Mouse (Mus musculus): ENCODE results near the gene Tdrd7. TPM values are rescaled to one million over a fixed set of nuclear protein-coding genes. Genes with fewer than 3 reads are reported as not detected.

The Tdrd7 gene
- total and polyA plus RNA-seq, 2 experiments from 2014 or later, result 24.1 to 28.0 TPM

- H3K36me3 ChIP-seq (ENCODE audit: insufficient read depth, low read length), result no peaks in the 10 kb centered on the region
- DNase-seq (ENCODE audit: low spot score) (no peak), ATAC-seq (ENCODE audit: low FRiP score) (no peak)
- H3K4me3 ChIP-seq (ENCODE audit: low read depth, low read length), result no peak overlapping the region
- WGBS, result 45% methylated on average over 2 of the region's 2 CpGs
- no peak overlapping the region for H3K9ac ChIP-seq (replicated peaks; ENCODE audit: low read length, poor library complexity, severe bottlenecking)
- H3K4me1 ChIP-seq (ENCODE audit: insufficient read depth, low read length), result no peaks in the 10 kb centered on the region
- no peak for TF ChIP-seq CTCF (IDR thresholded peaks at IDR 0.05)
- no peak overlapping the region for H3K27ac ChIP-seq (ENCODE audit: low read depth, low read length)
- H3K9me3 ChIP-seq (ENCODE audit: low read length), result no peaks in the 10 kb centered on the region
- no peak overlapping the region for H3K4me2 ChIP-seq (ENCODE audit: low read depth, low read length, poor library complexity, severe bottlenecking)
- no peaks in the 10 kb centered on the region for H3K27me3 ChIP-seq (ENCODE audit: insufficient read depth, low read length)
These were observed 14.8 kb downstream of the Tdrd7 start for GRCm38 (mm10) chr4:45979916-45980315.

DNA sequence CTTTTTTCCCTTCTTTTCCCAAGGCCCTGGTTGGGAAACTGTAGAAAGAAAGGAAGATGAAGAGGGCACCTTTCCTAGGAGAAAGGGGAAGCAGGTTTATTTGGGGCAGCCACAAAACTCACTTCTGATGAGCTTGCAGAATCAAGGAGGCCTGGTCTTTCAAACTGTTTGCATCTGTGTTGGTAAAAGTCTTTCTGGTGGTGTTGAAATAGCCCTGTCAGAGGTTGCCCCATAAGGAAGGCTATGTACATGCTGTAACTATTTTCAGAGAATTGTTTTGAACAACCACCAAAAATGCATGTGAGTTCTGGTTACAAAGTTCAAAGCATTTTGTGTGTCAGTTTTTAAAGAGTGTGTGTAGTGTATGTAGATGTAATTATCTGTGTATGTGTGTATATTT is 15.9 kb downstream of the Tdrd7 start:
- Histone ChIP-seq H3K4me3 (ENCODE audit: low read depth, low read length) (no peak overlapping the region), H3K4me1 (ENCODE audit: insufficient read depth, low read length) (no peaks in the 10 kb centered on the region), H3K4me2 (ENCODE audit: low read depth, low read length, poor library complexity, severe bottlenecking) (no peak overlapping the region), H3K9ac (replicated peaks; ENCODE audit: low read length, poor library complexity, severe bottlenecking) (no peak overlapping the region), H3K27me3 (ENCODE audit: insufficient read depth, low read length) (no peaks in the 10 kb centered on the region), H3K9me3 (ENCODE audit: low read length) (no peaks in the 10 kb centered on the region), H3K36me3 (ENCODE audit: insufficient read depth, low read length) (no peaks in the 10 kb centered on the region), H3K27ac (ENCODE audit: low read depth, low read length) (no peak overlapping the region)
- DNase-seq (ENCODE audit: low spot score), result no peak
- TF ChIP-seq CTCF (IDR thresholded peaks at IDR 0.05), result no peak
- ATAC-seq (ENCODE audit: low FRiP score), result no peak

GRCm38 (mm10) chr4:45990427-45991135 is 25.4 kb downstream of the Tdrd7 start:
- 77% methylated on average over 6 of the region's 6 CpGs for WGBS
- H3K4me1 ChIP-seq (ENCODE audit: insufficient read depth, low read length), result no peaks in the 10 kb centered on the region
- H3K4me2 ChIP-seq (ENCODE audit: low read depth, low read length, poor library complexity, severe bottlenecking), result no peak overlapping the region
- no peak for DNase-seq (ENCODE audit: low spot score)
- TF ChIP-seq CTCF (IDR thresholded peaks at IDR 0.05), result no peak
- no peak for ATAC-seq (ENCODE audit: low FRiP score)
- no peaks in the 10 kb centered on the region for H3K36me3 ChIP-seq (ENCODE audit: insufficient read depth, low read length)
- no peak overlapping the region for H3K4me3 ChIP-seq (ENCODE audit: low read depth, low read length)
- H3K9me3 ChIP-seq (ENCODE audit: low read length), result no peaks in the 10 kb centered on the region
- no peak overlapping the region for H3K9ac ChIP-seq (replicated peaks; ENCODE audit: low read length, poor library complexity, severe bottlenecking)
- no peaks in the 10 kb centered on the region for H3K27me3 ChIP-seq (ENCODE audit: insufficient read depth, low read length)
- no peak overlapping the region for H3K27ac ChIP-seq (ENCODE audit: low read depth, low read length)

DNA sequence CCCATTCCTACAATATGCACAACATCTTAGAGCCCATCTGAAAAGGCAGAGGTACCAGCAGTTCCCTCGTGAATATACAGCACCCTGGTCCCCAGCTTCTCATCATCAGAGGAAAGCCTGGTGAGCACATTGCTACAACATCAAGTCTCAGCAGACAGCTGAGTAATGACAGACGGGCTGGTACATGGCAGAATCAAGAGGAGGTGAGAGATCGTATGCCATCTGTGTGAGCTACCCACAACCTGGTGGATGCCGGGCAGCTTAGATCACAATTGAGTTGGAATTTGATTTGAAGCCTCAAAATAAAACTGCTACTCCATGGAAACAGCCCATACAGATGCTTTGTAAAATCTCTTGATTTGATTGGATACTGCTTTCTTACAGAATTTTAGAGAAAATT is 33.4 kb downstream of the Tdrd7 start:
- H3K27ac ChIP-seq (ENCODE audit: low read depth, low read length), result no peak overlapping the region
- H3K4me2 ChIP-seq (ENCODE audit: low read depth, low read length, poor library complexity, severe bottlenecking), result no peak overlapping the region
- 86% methylated on average over 4 of the region's 4 CpGs for whole genome bisulfite sequencing
- no peaks in the 10 kb centered on the region for H3K4me1 ChIP-seq (ENCODE audit: insufficient read depth, low read length)
- DNase-seq (ENCODE audit: low spot score) (no peak), ATAC-seq (ENCODE audit: low FRiP score) (no peak)
- H3K9ac ChIP-seq (replicated peaks; ENCODE audit: low read length, poor library complexity, severe bottlenecking), result no peak overlapping the region
- no peaks in the 10 kb centered on the region for H3K9me3 ChIP-seq (ENCODE audit: low read length)
- H3K36me3 ChIP-seq (ENCODE audit: insufficient read depth, low read length), result peaks cover 21% of the 10 kb centered on the region
- TF ChIP-seq CTCF (IDR thresholded peaks at IDR 0.05), result no peak
- H3K4me3 ChIP-seq (ENCODE audit: low read depth, low read length), result no peak overlapping the region
- no peaks in the 10 kb centered on the region for H3K27me3 ChIP-seq (ENCODE audit: insufficient read depth, low read length)

DNA sequence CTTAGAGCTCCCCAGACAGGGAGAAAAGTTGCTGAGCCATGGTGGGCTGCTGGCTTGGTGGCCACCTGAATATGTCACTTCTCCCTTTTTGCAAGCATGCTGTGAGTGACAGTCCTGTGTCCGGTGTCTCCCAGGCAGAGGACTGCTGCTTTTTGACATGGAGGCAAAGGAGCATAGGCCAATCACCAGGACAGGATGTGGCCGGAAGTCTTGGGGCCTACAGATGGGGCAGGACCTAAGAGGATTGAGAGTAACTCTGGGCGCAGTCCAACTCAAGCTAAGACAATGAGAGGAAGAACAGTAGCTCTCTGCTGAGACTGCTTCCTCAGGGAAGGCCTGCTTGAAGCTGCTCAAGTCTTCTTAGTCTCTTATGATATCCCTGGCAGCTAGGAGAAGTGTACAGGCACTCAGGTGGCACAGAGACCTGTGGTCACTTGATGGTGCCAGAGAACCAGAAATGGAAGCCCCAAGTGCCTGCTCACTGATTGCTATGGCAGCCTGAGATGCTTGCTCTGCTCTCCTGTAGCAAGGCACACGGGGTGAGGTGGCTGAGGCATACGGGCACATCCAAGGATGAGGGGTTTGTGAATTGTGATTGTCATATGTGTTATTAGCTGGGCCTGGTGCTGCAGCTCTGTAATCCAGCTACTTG is 43.1 kb downstream of the Tdrd7 start:
- peaks cover 39% of the 10 kb centered on the region for H3K36me3 ChIP-seq (ENCODE audit: insufficient read depth, low read length)
- no peak for ATAC-seq (ENCODE audit: low FRiP score)
- 85% methylated on average over 5 of the region's 5 CpGs for WGBS

DNA sequence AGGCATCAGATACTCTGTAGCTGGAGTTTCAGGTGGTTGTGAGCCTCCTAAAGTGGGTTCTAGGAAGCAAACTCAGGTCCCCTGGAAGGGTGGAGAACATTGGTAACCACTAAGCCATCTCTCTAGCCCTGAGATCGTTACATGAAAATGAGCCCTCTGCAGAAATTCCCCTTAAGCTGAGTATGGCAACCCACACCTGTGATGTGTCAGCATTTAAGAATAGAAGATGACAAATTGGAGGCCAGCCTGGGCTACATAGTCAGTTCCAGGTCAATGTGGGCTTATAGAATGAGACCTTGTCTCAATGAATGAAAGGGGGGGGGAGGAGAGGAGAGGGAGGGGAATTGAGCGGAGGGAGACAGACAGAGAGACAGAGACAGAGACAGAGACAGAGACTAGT is 46.6 kb downstream of the Tdrd7 start:
- ATAC-seq (ENCODE audit: low FRiP score), result no peak
- H3K4me2 ChIP-seq (ENCODE audit: low read depth, low read length, poor library complexity, severe bottlenecking), result no peak overlapping the region
- H3K9me3 ChIP-seq (ENCODE audit: low read length), result no peaks in the 10 kb centered on the region
- DNase-seq (ENCODE audit: low spot score), result no peak
- H3K4me1 ChIP-seq (ENCODE audit: insufficient read depth, low read length), result no peaks in the 10 kb centered on the region
- H3K27ac ChIP-seq (ENCODE audit: low read depth, low read length), result no peak overlapping the region
- no peak overlapping the region for H3K4me3 ChIP-seq (ENCODE audit: low read depth, low read length)
- WGBS, result 94% methylated on average over 2 of the region's 2 CpGs
- no peak for TF ChIP-seq CTCF (IDR thresholded peaks at IDR 0.05)
- no peaks in the 10 kb centered on the region for H3K27me3 ChIP-seq (ENCODE audit: insufficient read depth, low read length)
- no peak overlapping the region for H3K9ac ChIP-seq (replicated peaks; ENCODE audit: low read length, poor library complexity, severe bottlenecking)
- H3K36me3 ChIP-seq (ENCODE audit: insufficient read depth, low read length), result peaks cover 27% of the 10 kb centered on the region

More for the DNA sequence above, 43.1 kb downstream of the Tdrd7 start:
- TF ChIP-seq CTCF (IDR thresholded peaks at IDR 0.05), result no peak
- no peak overlapping the region for H3K9ac ChIP-seq (replicated peaks; ENCODE audit: low read length, poor library complexity, severe bottlenecking)
- H3K9me3 ChIP-seq (ENCODE audit: low read length), result no peaks in the 10 kb centered on the region
- H3K27me3 ChIP-seq (ENCODE audit: insufficient read depth, low read length), result no peaks in the 10 kb centered on the region
- no peak overlapping the region for H3K4me3 ChIP-seq (ENCODE audit: low read depth, low read length)
- no peak for DNase-seq (ENCODE audit: low spot score)
- no peak overlapping the region for H3K4me2 ChIP-seq (ENCODE audit: low read depth, low read length, poor library complexity, severe bottlenecking)
- no peaks in the 10 kb centered on the region for H3K4me1 ChIP-seq (ENCODE audit: insufficient read depth, low read length)
- H3K27ac ChIP-seq (ENCODE audit: low read depth, low read length), result no peak overlapping the region
